Comparison of ENCODE assay signal across 25 mouse cellular contexts in the genomic region with DNA sequence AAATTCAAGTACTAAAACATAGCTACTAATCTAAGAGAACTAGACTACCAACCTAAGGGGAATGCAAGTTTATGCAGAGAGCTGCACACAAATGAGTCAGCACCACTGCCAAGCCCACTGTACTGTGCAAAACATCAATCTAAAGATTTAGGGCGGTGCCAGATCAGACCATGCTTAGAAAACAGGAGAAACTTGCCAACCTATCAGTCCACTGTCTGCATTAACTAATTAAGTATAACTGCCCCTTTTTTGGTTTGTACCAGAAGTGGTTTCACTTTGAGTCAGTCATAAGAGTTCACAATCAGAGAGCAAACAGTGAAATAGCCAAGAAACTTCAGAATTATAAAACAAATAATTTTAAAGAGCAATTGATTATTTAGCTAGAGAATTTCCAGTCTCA. TPM values are rescaled to one million over a fixed set of nuclear protein-coding genes. Genes with fewer than 3 reads are reported as not detected.
DNase-seq lines count a peak whose midpoint lies in the region; ATAC-seq and TF ChIP-seq lines count a peak whose summit lies in the region.
"Had no signal": no experiment of that assay in that cellular context is flagged by ENCODE, and none has a peak within 500 bp of the region (broad histone marks: within the 10 kb centered on the region; RNA-seq: fewer than 3 reads in every experiment).

No protein-coding gene starts in this region.

- no peak overlapping the region for H3K9ac ChIP-seq in MEL (ENCODE audit: control insufficient read depth, low read depth, low read length, poor library complexity, severe bottlenecking)
- H3K9ac ChIP-seq: embryonic facial prominence, embryonic 13.5 days; forebrain, embryonic 13.5 days; forebrain, postnatal 0 days; heart, embryonic 13.5 days; hindbrain, embryonic 12.5 days had no signal

- no peak overlapping the region for H3K27ac ChIP-seq in MEL (ENCODE audit: control insufficient read depth, low read depth, low read length)
- H3K27ac ChIP-seq: embryonic facial prominence, embryonic 13.5 days; forebrain, embryonic 13.5 days; gastrocnemius, adult 2 months; heart, embryonic 13.5 days; hindbrain, embryonic 12.5 days had no signal

- peaks cover 9 to 14% of the 10 kb centered on the region in 2 experiments; a peak in 3 of 4 replicates for H3K4me1 ChIP-seq in MEL (ENCODE audit: control insufficient read depth in 1 of 2, insufficient read depth in 2 of 2, low read length in 2 of 2)
- H3K4me1 ChIP-seq: hindbrain, embryonic 12.5 days had no signal

- no peaks in the 10 kb centered on the region for H3K27me3 ChIP-seq in MEL (ENCODE audit: control insufficient read depth in 1 of 2, insufficient read depth in 2 of 2, low read length in 2 of 2)
- H3K27me3 ChIP-seq: embryonic facial prominence, embryonic 13.5 days; forebrain, embryonic 13.5 days; heart, embryonic 13.5 days; hindbrain, embryonic 12.5 days had no signal

- no peak for TF ChIP-seq POLR2A in MEL (IDR thresholded peaks at IDR 0.05; ENCODE audit: control insufficient read depth in 1 of 2, insufficient read depth in 1 of 2, low read depth in 1 of 2, low read length in 2 of 2, poor library complexity in 1 of 2)
- no peak for TF ChIP-seq POLR2A in brain, embryonic 14.5 days (IDR thresholded peaks at IDR 0.05; ENCODE audit: borderline replicate concordance, extremely low read depth, insufficient read depth, insufficient read length, poor library complexity, severe bottlenecking)

- peak; percentile 54; the same call in 1 of the 2 replicates for ATAC-seq in megakaryocyte progenitor cell, adult 5-6 weeks (replicated peaks; ENCODE audit: poor library complexity)
- ATAC-seq: forebrain, embryonic 13.5 days; forebrain, postnatal 0 days; hindbrain, embryonic 16.5 days; intestine, embryonic 16.5 days had no signal

- peaks cover 4 to 25% of the 10 kb centered on the region in 2 experiments for H3K36me3 ChIP-seq in MEL (ENCODE audit: control insufficient read depth in 1 of 2, insufficient read depth in 2 of 2, low read length in 2 of 2)
- H3K36me3 ChIP-seq: embryonic facial prominence, embryonic 13.5 days had no signal

- TF ChIP-seq RAD21 in MEL (IDR thresholded peaks at IDR 0.05; ENCODE audit: low read depth, low read length): no peak

- no peak for TF ChIP-seq EP300 in MEL (IDR thresholded peaks at IDR 0.05; ENCODE audit: low read depth in 1 of 2, low read length in 2 of 2)

- peaks cover 20% of the 10 kb centered on the region; the same call in 1 of the 2 replicates for H3K79me2 ChIP-seq in MEL (ENCODE audit: control insufficient read depth, insufficient read depth, low read length, poor library complexity)

- intact Hi-C loops in gastrocnemius, postnatal 14 days (cut with DNase I; ENCODE audit: low total_unique reads): no loop called here
- intact Hi-C loops in left cerebral cortex, postnatal 36 days (cut with DNase I): loop anchor here (10.0 kb wide), 3 partner anchors 53 to 153 kb away; a partner anchor contains a TSS

- no peak overlapping the region for H3K4me3 ChIP-seq in MEL (ENCODE audit: control insufficient read depth in 1 of 2, insufficient read depth in 1 of 2, low read depth in 2 of 2, low read length in 2 of 2)
- H3K4me3 ChIP-seq: embryonic facial prominence, embryonic 13.5 days; forebrain, embryonic 13.5 days; gastrocnemius, adult 2 months; heart, embryonic 13.5 days; hindbrain, embryonic 12.5 days had no signal

- no peak for TF ChIP-seq CTCF in MEL (IDR thresholded peaks at IDR 0.05 in 2 of 3, conservative IDR thresholded peaks at IDR 0.05 in 1 of 3; ENCODE audit: control insufficient read depth in 1 of 3, insufficient read depth in 1 of 3, low read depth in 2 of 3, low read length in 3 of 3, poor library complexity in 1 of 3, severe bottlenecking in 1 of 3)
- no peak for TF ChIP-seq CTCF in brain, embryonic 14.5 days (IDR thresholded peaks at IDR 0.05; ENCODE audit: borderline replicate concordance, extremely low read depth, insufficient read depth, insufficient read length)

- H3K9me3 ChIP-seq in MEL (replicated peaks; ENCODE audit: insufficient read depth, low read length): no peaks in the 10 kb centered on the region
- H3K9me3 ChIP-seq: embryonic facial prominence, embryonic 13.5 days; forebrain, embryonic 13.5 days; G1E; heart, embryonic 13.5 days; hindbrain, embryonic 12.5 days had no signal

- DNase-seq in CD4-positive, CD25-positive, alpha-beta regulatory T cell, adult 2 months (ENCODE audit: low read depth, low spot score): peak; percentile 15
- peak; percentile 50 for DNase-seq in MEL (ENCODE audit: low read depth, low spot score)
- peak; percentile 7 for DNase-seq in brain, embryonic 14.5 days (ENCODE audit: low read depth)
- DNase-seq in adrenal gland, postnatal 25 days: no peak
- DNase-seq in gastrocnemius, postnatal 14 days: no peak
- DNase-seq in left cerebral cortex, postnatal 36 days (ENCODE audit: low spot score in 2 of 2): no peak
- no peak for DNase-seq in Muller cell, postnatal 12 days (ENCODE audit: inconsistent ontology term)
- DNase-seq: adrenal gland, postnatal 10 days; cerebellum, adult 11-12 months; cerebellum, adult 9-10 months; cerebellum, postnatal 25 days; forebrain, postnatal 0 days; gastrocnemius, adult 2 months; gastrocnemius, postnatal 36 days; heart, adult 11 months; heart, postnatal 36 days; kidney, adult 2 months had no signal

TF ChIP-seq in MEL, 35 proteins besides CTCF, POLR2A, EP300 and RAD21:
- TF ChIP-seq SIN3A (IDR thresholded peaks at IDR 0.05; ENCODE audit: low read length) (no peak), MEF2A (IDR thresholded peaks at IDR 0.05; ENCODE audit: extremely low read depth, insufficient replicate concordance, low read depth, low read length, poor library complexity, severe bottlenecking) (no peak)

RNA-seq across cellular contexts. Expression of a gene that starts 53.3 kb away (rescaled TPM):
- total RNA-seq in MEL (2012; rRNA removed): 21.4 and 23.7 TPM in 2 replicates
- 10 to 100 TPM in 1 of 2 experiments, not detected in 1; 41.9 TPM for polyA plus RNA-seq in MEL (2012; ENCODE audit: insufficient read depth in 1 of 2, insufficient read length in 2 of 2, low read depth in 1 of 2, low replicate concordance in 2 of 2, missing spikeins in 1 of 2)
- polyA plus RNA-seq in brain, embryonic 14.5 days (2012; rRNA removed): 20.5 and 24.5 TPM in 2 replicates
- total RNA-seq in megakaryocyte progenitor cell, adult 5-6 weeks (2015): 82.4 and 91.7 TPM in 2 replicates
- 56.8 and 78.7 TPM in 2 replicates for total RNA-seq in megakaryocyte progenitor cell, adult 5-6 weeks (2017)
- total RNA-seq in adrenal gland, postnatal 25 days (2021): 85.2 and 92.0 TPM in 2 replicates
- 100 to 1,000 TPM in 1 of 2 experiments, 10 to 100 TPM in 1; 92.1 to 106 TPM for total RNA-seq in gastrocnemius, postnatal 14 days (2021)
- total RNA-seq in left cerebral cortex, postnatal 36 days (2021): 100 to 1,000 TPM; 111 to 116 TPM

Comparison
In these comparisons a context has a peak if more than half of its experiments do, and no peak if none do; other contexts are left out.
1. DNase-seq: peak in CD4-positive, CD25-positive, alpha-beta regulatory T cell, adult 2 months (single experiment), MEL (single experiment) and brain, embryonic 14.5 days (single experiment); none in adrenal gland, postnatal 25 days (single experiment), gastrocnemius, postnatal 14 days (single experiment), left cerebral cortex, postnatal 36 days (0 of 2) and Muller cell, postnatal 12 days (single experiment).